Mouse (Mus musculus) frontal cortex, postnatal 36 days (tissue): ENCODE measurements around the gene Lin7c.

ENCODE experiments used
- DNase-seq, 2 experiments: peaks; one replicate each; pipeline ENCODE4 v3.0.0; 2022; ENCODE audit warnings: low spot score in 2 of 2

Lin7c gene

DNA sequence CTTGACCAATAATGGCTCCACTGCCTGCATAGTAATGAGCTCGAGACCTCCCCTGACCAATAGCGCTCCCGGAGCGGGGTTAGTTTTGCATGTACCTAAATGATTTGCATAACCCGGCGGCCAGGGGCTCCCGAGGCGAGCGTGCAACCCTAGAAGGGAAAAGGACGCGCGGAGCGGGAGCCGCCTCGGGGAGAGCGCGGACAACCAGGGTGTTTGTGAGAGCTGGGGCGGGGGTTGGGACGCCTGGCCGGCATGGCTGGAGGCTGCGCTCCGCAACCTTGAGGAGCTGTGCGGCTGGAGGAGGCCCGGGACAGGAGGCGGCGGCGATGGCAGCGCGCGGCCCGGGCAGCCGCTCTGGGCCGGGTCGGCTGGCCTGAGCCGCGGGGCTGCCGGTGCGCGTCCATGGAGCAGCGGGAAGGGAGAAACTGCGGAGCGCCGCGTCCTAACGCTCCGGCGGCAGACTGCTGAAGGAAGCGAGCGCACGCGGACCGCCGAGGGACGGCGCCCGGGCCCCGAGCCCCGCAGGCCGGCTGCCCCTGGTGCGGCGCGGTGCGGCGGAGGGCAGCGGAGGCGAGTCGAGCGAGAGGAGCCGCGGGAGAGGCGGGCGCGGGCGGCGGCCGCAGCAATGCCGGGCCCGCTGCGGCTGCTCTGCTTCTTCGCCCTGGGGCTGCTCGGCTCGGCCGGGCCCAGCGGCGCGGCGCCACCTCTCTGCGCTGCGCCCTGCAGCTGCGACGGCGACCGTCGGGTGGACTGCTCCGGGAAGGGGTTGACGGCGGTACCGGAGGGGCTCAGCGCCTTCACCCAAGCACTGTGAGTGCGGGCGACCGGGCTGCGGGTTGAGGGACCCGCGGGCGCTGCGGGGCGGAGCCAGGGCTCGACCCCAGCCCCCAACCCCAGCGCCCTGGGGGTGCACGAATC is 27.1 kb downstream of the Lin7c start, which contains the start of gene Lgr4:
Gene Lgr4, plus strand, starts transcription at position 152 of the 918 bp plus-strand sequence.
- peak; percentile 94 for DNase-seq

DNA sequence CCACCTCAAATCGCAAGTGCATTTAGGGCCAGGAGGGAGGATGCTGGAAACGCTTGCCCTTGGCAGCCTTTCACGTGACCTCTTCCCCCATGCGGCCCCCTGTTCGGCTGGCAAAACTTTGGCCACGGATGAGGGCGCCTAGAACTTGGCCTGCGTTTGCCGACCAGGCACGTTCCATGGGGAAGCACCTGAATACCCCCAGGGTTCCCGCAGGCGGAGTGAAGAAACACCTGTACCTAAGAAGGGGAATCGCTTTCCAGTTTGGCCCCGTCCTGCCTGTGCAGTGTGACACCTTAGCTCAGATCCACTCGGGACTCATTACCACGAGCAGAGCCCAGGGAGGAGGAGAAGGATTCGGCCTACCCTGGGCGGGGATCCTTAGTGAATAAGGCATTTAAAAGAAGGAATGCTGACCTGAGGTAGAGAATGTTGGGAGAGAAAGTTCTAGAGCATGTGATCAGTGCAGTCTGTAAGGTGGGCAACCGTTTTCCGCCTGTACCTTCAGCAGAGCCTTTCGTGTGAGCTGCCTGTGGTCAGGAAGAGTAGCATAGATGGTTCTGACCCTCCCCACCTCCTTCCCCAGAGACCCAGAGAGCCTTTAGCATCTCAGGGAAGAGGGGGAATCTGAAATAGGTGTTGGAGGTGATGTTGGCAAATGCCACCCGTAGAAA is 28.1 kb downstream of the Lin7c start:
- no peak for DNase-seq

DNA sequence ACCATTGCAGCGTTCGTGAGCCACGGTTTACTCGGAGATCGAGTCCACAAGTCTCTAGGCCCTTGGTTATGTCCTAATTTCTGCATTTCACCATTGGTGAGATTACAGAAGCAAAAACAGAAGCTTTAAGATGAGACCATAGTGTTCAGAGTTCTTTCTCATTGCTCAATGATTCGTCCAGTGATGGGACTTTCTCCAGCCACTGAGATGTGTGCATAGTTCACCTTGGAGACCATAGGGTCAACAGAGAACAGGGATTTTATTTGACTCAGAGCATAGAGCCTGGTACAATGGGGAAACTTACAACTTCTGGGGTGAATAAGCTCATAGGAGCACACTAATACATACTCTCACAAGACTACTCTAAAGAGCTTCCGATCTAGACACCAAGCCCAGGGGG is 29.8 kb downstream of the Lin7c start:
- DNase-seq = no peak

DNA sequence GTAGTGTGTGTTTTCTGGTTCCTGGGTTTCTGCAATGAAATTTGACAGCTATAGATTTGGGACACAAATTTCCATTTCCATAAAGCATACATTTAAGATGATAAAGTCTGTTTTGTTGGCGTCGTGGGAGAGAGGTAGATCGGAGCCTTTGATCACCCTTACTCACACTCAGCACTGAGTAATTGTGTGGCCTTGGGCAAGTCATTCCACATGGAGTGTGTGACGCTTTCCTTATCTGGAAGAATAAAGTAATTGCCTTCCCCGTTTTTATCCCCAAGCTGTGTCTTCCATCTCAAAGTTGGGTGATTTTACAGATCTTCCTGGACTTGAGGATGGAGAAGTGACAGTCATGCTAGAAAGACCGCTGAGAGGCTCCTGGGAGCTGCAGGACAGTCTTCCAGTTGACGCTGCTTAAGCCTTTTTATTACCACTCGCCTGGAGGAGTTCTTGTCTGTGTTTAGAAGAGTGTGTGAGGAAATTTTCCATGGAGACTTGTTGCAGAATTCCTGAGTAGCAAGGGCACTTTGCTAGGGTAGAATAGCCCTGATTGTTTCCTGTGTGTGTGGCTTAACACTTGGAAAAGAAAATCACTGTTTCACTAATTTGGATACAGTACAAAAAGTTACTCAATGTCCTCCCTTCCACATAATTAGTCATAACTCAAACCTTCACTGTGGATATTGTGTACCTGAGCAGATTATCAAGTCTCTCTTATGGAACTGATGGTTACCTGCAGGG is 30.8 kb downstream of the Lin7c start:
- DNase-seq = no peak

DNA sequence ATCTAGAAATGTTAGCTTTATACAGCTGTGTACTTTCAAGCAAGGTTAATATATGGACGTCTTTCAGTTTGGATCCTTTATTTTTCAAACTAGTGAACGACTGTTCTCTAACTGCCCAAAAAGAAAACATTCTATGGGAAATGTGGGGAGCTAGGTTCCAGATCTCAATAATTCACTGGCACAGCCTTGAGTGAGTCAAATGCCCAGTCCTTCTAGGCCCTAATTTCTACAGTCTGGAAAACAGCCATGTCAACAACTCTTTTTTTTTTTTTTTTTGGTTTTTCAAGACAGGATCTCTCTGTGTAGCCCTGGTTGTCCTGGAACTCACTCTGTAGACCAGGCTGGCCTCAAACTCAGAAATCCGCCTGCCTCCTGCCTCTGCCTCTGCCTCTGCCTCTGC is 31.7 kb downstream of the Lin7c start:
- no peak for DNase-seq

DNA sequence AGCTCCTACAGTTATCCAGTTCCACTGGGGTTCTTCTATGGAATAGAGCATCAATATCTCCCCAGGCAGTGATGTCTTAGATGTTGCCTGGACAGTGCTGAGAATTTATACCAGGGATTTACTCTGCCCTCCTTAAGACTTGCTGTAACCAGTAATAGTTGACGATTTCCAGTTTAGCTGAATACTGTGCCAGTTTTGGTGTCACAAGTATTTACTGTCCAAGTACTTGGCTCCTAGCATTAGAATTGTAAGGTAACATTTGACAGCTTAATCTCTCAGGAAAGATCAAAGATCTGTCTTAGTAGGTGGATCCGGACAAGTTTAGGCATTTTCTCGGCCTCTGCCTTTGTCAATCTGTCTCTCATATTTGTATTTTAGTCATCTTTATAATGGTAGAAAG is 32.4 kb downstream of the Lin7c start:
- no peak for DNase-seq

DNA sequence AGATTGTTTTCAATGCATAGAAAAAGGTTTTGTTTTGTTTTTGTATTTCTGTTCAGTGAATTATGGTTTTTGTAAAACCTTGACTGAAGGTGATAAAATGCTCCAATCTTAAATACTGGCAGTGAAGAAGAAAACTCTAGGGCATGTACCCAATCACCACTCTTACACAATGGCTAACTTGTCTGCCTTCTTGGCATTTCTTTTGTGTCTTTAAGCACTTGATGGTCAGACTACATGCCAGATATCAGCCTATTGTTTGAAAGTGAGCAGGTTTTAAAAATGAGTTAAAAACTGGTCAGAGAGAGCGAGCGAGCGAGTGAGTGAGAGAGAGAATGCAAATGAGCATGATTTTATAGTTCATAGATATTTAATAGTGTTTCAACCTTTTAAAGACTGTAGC is 33.3 kb downstream of the Lin7c start:
- DNase-seq = no peak

DNA sequence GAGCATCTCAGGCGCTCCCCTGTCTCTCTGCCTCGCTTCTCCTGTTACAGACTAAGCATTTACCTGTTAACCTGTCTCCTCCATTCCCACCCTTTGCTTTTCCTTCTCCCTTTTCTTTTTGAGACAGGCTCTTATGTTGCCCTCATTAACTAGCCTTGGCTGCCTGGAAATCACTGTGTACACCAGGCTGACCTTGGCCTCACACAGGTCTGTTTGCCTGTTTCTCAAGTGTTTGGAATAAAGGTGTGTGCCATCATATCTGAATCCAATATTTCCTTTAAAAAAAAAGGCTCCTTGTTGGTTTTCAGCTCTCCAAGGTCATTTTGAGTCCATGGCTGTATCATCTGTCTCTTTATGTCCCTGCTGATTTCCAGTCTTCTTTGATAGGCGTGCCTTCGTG is 36.3 kb downstream of the Lin7c start:
- DNase-seq = no peak

DNA sequence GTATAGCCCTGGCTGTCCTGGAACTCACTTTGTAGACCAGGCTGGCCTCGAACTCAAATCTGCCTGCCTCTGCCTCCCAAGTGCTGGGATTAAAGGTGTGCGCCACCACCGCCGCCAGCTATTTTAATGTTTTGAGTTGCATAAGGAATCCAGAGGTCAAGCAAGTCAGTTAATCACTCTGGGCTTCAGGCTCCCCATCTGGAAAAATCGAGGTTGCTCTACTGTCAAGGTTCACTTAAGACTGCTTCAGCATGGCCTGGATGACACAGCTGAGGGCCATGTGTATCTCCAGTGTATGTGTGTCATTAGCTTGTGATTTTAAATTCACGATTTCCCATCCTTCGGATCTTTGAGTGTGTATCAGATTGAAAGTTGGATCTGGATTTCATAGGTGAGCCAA is 36.8 kb downstream of the Lin7c start:
- no peak for DNase-seq

DNA sequence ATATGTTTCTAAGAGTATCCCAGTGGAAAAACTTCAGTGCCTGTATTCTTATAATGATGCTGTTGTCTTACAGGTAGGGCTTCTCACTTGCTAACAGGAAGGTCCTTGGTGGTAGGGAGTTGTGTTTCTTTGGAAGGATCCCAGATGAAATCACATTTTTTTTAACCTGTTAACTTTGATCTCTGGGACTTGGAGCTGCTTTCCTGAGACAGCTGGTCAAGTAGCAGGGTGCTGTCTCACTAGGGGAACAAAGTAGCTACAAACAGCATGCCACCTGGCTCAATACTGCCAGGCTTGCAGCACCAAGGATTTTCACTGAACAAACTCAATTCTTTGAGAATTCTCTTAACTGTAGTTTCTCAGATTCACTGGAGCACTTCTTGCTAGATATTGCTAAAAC is 37.2 kb downstream of the Lin7c start:
- no peak for DNase-seq

DNA sequence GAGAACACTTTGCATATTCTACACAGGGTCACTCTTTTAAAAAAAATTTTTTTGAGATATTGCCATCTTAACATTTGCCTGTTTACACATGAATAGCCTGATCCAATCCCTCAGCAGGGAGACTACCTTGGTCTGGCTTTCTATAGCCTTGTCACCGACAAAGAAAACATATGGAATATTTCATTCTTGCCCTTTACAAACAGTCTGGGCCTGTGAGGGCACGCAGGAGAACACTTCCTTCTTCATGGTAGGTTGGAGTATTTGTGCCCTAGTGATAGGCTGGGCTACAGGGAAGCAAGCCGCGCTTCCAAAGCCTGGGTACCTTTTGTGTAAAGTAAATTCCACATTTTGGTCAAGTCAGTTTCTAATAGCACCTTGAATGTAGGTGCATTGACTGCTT is 38.1 kb downstream of the Lin7c start:
- no peak for DNase-seq

DNA sequence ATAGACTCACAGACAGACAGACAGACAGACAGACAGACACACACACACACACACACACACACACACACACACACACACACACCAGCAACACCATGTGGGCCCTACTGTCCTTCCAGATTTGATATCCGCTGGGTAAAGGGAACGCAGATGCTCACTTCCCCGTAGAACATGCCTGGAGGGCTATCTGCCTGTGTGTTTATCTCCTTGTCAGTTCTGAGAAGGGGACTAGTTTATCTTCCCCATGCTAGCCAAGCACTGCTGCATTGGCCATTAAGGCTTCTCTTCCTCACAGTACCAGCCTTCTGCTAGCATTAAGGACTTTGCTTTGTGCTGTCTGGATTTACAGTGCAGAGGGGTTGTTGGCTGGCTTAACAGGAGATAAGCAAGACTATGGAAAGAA is 38.6 kb downstream of the Lin7c start:
- no peak for DNase-seq

DNA sequence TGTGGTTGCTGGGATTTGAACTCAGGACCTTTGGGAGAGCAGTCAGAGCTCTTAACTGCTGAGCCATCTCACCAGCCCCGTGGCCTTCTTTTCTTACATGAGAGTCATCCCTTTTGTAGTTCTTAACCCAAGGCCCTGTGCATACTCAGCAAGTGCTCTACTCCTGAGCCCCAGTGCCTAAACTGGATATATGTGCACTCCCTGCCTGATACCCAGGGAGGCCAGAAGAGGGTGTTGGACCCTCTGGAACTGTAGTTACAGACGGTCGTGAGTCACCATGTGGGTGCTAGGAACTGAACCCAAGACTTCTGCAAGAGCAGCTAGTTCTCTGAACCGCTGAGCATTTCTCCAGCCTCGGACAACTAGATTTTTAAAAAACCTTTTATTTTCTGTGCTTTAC is 39.7 kb downstream of the Lin7c start:
- no peak for DNase-seq

DNA sequence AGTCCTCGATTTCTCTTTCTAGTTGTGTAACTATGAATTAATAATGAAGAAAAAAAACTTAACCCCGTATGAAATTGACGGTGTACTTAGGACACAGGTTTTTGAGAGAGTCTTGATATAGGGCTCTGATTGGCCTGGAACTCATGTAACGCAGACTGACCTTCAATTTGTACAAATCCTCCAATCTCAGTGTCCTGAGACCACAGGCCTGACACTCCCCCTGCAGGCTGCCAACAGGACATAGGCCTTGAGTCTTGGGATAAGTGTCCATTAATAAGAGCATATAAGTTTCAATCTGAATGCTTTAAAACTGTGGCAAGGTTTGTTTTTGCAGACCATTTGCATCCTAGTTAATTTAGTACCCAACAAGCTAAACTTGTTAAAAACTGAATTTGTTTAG is 40.1 kb downstream of the Lin7c start:
- no peak for DNase-seq

DNA sequence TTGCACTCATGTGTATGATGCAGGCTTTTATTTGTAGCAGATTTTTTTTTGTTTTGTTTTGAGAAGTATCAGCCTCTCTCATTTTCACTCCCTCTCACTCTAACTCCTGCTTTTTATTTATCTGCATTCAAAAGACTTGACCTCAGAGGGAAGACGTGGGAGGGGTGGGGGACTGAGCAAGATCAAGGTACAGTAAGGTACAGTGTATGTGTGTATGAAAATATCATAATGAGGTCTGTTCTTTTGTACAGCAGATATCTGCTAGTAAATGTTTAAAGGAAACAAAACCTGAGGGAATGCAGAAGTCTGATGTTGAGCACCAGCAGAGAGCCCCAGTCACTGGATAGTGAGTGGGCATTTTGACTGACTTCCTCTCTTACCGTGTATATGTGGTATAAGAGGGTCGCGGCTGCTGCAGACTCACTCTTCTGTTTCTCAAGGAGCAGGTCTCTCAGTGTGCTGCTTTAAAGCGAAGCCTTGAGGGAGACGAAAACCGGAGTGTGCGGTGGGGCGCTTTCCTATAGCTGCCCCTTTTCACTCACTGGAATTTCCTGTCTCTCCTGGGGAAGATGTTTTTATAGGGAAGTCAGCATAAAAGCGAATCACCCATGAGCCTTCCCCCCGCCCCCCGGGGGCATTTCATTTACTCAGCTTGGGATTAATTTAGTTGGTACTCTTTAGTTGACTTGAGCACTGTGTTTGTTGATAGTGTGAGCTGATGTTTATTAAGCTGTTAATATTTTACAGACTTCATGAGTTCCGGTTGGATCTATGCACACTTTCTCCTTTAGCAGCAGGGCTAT is 41.5 kb downstream of the Lin7c start:
- DNase-seq = no peak

DNA sequence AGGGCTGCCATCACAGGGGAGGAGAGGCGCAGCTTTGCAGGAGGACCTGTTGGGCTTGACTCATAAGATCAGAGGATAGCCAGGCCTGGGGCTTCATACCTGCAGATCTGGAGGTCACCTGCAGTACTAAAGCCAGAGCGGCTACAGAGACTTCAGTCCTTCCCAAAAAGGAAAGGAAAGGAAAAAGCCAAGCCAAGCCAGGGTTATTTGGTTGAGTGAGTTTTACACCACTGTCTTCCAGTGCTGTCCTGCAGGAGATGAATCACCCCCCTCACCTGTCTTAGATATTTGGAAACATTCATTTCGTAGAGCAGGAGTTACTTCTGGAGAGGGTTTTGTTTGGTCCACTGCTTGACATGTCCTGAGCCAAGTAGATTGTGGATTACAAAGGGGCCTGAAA is 42.5 kb downstream of the Lin7c start:
- DNase-seq = no peak

DNA sequence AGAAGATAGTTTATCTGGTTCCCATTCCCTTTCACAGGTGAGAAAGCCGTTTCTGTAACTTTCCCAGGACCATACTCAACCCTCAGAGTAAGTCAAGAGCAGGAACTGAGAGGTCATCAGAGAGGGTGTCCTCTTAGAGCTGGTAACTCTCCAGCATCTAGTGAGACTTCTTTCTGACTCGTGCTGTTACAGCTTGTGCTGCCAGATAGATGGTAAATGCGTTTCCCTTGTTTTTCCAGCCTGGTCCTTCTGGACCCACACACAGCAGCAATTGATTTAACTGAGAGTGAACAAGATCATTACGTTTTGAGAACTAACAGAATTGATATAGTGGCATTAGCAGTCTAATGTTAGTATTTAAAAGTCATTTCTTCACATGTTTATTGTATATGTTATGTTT is 43.4 kb downstream of the Lin7c start:
- DNase-seq = no peak

DNA sequence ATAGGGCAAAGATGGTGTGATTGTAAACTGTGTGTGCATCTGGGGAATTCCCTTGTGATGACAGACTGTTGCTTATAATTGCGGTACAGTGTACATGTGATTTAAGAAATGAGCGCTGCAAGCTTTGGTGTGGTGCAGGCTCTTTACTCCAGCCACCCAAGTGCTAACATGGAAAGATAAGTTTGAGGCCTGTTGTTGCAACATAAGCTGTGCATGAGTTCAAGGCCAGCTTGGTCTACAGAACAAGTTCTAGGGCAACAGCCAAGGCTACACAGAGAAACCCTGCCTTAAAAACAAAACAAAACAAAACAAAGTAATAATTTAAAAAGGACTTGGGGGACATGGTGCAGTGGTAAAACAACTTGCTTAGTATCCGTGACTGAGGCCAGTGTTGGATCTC is 44.5 kb downstream of the Lin7c start:
- no peak for DNase-seq

DNA sequence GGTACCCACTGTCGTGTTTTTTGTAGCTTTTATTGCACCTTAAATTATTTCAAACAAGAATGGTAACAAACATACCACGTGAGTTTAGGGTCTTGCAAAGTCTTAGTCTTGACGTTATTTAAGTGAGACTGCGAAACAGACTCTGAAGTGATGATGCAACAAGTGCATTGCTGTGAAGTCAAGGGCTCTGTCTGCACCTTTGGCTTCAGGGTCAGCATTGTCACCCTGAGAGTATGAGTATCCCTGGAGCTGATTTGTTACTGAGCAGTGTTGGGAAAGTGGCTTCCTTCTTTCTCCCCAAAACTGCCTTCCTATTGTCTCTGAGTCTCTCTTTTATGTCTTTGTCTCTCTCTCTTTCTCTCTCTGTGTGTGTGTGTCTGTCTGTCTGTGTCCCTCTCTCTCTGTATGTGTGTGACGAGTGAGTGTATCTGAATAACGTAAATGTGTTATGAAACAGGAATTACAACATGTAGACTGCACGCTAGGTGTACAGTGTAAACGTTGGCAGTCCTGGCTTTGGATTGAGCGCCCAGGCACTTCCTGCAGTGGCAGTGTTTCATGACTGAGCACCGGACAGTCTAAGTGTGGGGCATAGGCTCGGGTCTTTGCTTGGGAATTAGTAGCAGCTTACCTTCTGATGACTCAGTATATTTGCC is 45.2 kb downstream of the Lin7c start:
- no peak for DNase-seq

DNA sequence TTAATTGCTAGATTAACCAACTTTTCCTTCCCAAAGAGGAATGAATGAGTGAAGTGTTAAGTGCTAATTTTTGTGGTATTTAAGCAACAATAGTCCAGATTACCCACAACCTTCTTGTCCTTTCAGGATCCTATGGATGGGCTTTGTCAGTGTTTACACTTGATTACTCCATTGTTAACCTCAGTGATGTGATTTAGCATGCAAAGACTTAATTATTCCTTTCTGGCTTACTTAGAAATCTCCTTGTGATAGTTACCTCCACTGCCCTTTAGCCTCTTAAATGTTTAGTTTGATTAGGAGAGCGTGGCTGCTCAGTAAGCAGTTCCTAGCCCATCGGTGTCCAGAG is 45.7 kb downstream of the Lin7c start:
- no peak for DNase-seq

DNA sequence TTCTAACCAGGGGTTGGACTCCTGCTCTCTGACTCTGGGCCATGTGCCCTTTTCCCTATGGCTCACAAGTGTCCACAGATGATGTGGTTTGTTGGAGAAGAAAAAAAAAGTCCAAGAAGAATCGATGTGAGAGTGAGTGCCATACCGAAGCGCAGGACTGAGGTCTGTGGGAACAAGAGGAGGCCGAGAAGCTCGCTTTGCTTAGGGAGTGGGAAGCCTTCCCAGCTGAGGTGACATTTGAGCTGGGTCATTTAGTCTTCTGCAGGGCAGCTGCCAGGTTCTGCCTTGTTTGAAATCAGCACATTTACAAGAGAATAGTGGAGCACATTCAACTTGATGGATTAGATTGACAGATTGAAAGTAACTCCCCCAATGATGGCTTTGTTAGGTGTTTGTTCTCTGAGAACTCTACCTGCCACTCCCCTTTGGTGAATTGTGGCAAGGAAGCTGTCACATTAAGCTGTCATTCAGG is 51.4 kb downstream of the Lin7c start:
- no peak for DNase-seq
